Mouse (Mus musculus) heart, embryonic 11.5 days (tissue): Measurements from ENCODE around the gene Spock2. TPM values are rescaled to one million over a fixed set of nuclear protein-coding genes. Genes with fewer than 3 reads are reported as not detected.
A peak's percentile ranks its signal among the peaks of the same experiment; 100 is the strongest.

Source experiments
- ATAC-seq: fragments of 200-750 bp; cut with Nextera tagmentation; replicated peaks from 2 replicates; pipeline ENCODE4 v1.8.0; 2017; ENCODE audit warnings: moderate library complexity; ENCODE audit not compliant: insufficient number of reproducible peaks, low FRiP score, low TSS enrichment
- H3K27ac ChIP-seq: fragments of 300-500 bp; sonication (generic); 2 replicates; pipeline ENCODE4 v1.5.1; 2014; ENCODE audit warnings: mild to moderate bottlenecking, low read depth, low read length
- H3K27me3 ChIP-seq: fragments of 300-500 bp; sonication (generic); 2 replicates; pipeline ENCODE4 v1.6.1; 2014; ENCODE audit warnings: mild to moderate bottlenecking, low read length, mixed read lengths; ENCODE audit not compliant: control insufficient read depth, insufficient read depth
- H3K36me3 ChIP-seq: fragments of 300-500 bp; sonication (generic); 2 replicates; pipeline ENCODE4 v1.6.1; 2014; ENCODE audit warnings: mild to moderate bottlenecking, low read length, moderate library complexity, mixed read lengths; ENCODE audit not compliant: control insufficient read depth, insufficient read depth
- H3K4me1 ChIP-seq: fragments of 300-500 bp; sonication (generic); 2 replicates; pipeline ENCODE4 v1.6.1; 2014; ENCODE audit warnings: low read length; ENCODE audit not compliant: control insufficient read depth, insufficient read depth
- H3K4me2 ChIP-seq: fragments of 300-500 bp; sonication (generic); 2 replicates; pipeline ENCODE4 v1.6.1; 2014; ENCODE audit warnings: mild to moderate bottlenecking, moderate library complexity
- H3K4me3 ChIP-seq: fragments of 300-500 bp; sonication (generic); 2 replicates; pipeline ENCODE4 v1.5.1; 2014; ENCODE audit warnings: low read depth, low read length
- H3K9ac ChIP-seq: fragments of 300-500 bp; sonication (generic); 2 replicates; pipeline ENCODE4 v1.6.1; 2014; ENCODE audit warnings: mild to moderate bottlenecking, low read depth, low read length, moderate library complexity
- H3K9me3 ChIP-seq: fragments of 300-500 bp; sonication (generic); replicated peaks from 2 replicates; pipeline ENCODE4 v1.6.1; 2016; ENCODE audit warnings: low read length; ENCODE audit not compliant: control insufficient read depth
- WGBS: fragments of 180-500 bp; shearing (Covaris S2); extraction: QIAGEN DNeasy Blood & Tissue Kit; methylation state at CpG from one replicate; pipeline ENCODE4 v1.1.7; 2014; ENCODE audit not compliant: insufficient replicate concordance; 5-methylcytosine and 5-hydroxymethylcytosine counted together
- polyA plus RNA-seq: library from polyadenylated mRNA; unstranded; fragments of >200 nt; fragmentation: Nextera tagmentation; extraction: Ambion mirVana; gene quantifications from 2 replicates; pipeline ENCODE4 v1.2.1, GENCODE M21; 2014

The Spock2 gene
- polyA plus RNA-seq, 1 experiment from 2014 or later, result 1.2 TPM

GRCm38 (mm10) chr10:60080601-60080981 lies 25.4 kb upstream of the Spock2 start:
- H3K36me3 ChIP-seq, result no peaks in the 10 kb centered on the region
- peak overlapping the region; percentile 25; the same call in 1 of the 2 replicates for H3K27ac ChIP-seq
- peaks cover 47% of the 10 kb centered on the region for H3K4me1 ChIP-seq
- H3K9ac ChIP-seq, result no peak overlapping the region
- H3K27me3 ChIP-seq, result peaks cover 41% of the 10 kb centered on the region
- 28% methylated on average over 5 of the region's 5 CpGs for WGBS
- H3K4me2 ChIP-seq, result peak overlapping the region; percentile 37; the same call in 1 of the 2 replicates
- H3K9me3 ChIP-seq, result no peaks in the 10 kb centered on the region
- ATAC-seq, result no peak
- H3K4me3 ChIP-seq, result no peak overlapping the region

- no peak overlapping the region for H3K4me3 ChIP-seq
- ATAC-seq, result no peak
- H3K36me3 ChIP-seq, result no peaks in the 10 kb centered on the region
- peaks cover 37% of the 10 kb centered on the region for H3K27me3 ChIP-seq
- no peaks in the 10 kb centered on the region for H3K9me3 ChIP-seq
- 58% methylated on average over 21 of the region's 21 CpGs for WGBS
- no peak overlapping the region for H3K9ac ChIP-seq
- peak overlapping the region; percentile 25; the same call in 1 of the 2 replicates for H3K27ac ChIP-seq
- peaks cover 53% of the 10 kb centered on the region for H3K4me1 ChIP-seq
- H3K4me2 ChIP-seq, result peak overlapping the region; percentile 37; the same call in 1 of the 2 replicates
Observed at GRCm38 (mm10) chr10:60080982-60081825, 24.8 kb upstream of the Spock2 start.

GRCm38 (mm10) chr10:60081905-60082304 lies 24.1 kb upstream of the Spock2 start:
- H3K9ac ChIP-seq, result no peak overlapping the region
- ATAC-seq, result no peak
- no peaks in the 10 kb centered on the region for H3K36me3 ChIP-seq
- 46% methylated on average over 5 of the region's 5 CpGs for WGBS
- H3K4me2 ChIP-seq, result no peak overlapping the region
- H3K9me3 ChIP-seq, result no peaks in the 10 kb centered on the region
- H3K4me1 ChIP-seq, result peaks cover 53% of the 10 kb centered on the region
- H3K27ac ChIP-seq, result no peak overlapping the region
- H3K4me3 ChIP-seq, result no peak overlapping the region
- H3K27me3 ChIP-seq, result peaks cover 33% of the 10 kb centered on the region

- peaks cover 48% of the 10 kb centered on the region for H3K27me3 ChIP-seq
- no peak overlapping the region for H3K4me2 ChIP-seq
- WGBS, result 85% methylated on average over 4 of the region's 4 CpGs
- ATAC-seq, result no peak
- H3K9ac ChIP-seq, result no peak overlapping the region
- no peaks in the 10 kb centered on the region for H3K36me3 ChIP-seq
- no peaks in the 10 kb centered on the region for H3K9me3 ChIP-seq
- H3K27ac ChIP-seq, result no peak overlapping the region
- no peak overlapping the region for H3K4me3 ChIP-seq
- peaks cover 36% of the 10 kb centered on the region for H3K4me1 ChIP-seq
Observed at GRCm38 (mm10) chr10:60084065-60084464, 22.0 kb upstream of the Spock2 start.

- Histone ChIP-seq H3K36me3 (no peaks in the 10 kb centered on the region), H3K27me3 (peaks cover 52% of the 10 kb centered on the region), H3K27ac (no peak overlapping the region), H3K9me3 (no peaks in the 10 kb centered on the region), H3K4me1 (no peaks in the 10 kb centered on the region), H3K4me2 (no peak overlapping the region), H3K4me3 (no peak overlapping the region), H3K9ac (no peak overlapping the region)
- 84% methylated on average over 2 of the region's 2 CpGs for WGBS
- ATAC-seq, result no peak
Observed at GRCm38 (mm10) chr10:60092311-60092710, 13.7 kb upstream of the Spock2 start.

GRCm38 (mm10) chr10:60093751-60094150 lies 12.3 kb upstream of the Spock2 start:
- Histone ChIP-seq H3K27me3 (peaks cover 39% of the 10 kb centered on the region), H3K36me3 (no peaks in the 10 kb centered on the region), H3K4me2 (no peak overlapping the region), H3K9me3 (no peaks in the 10 kb centered on the region), H3K4me1 (no peaks in the 10 kb centered on the region), H3K27ac (no peak overlapping the region), H3K9ac (no peak overlapping the region), H3K4me3 (no peak overlapping the region)
- no peak for ATAC-seq
- 93% methylated on average over 2 of the region's 2 CpGs for WGBS

- H3K4me2 ChIP-seq, result no peak overlapping the region
- no peak overlapping the region for H3K4me3 ChIP-seq
- H3K36me3 ChIP-seq, result no peaks in the 10 kb centered on the region; the same call in 1 of the 2 replicates
- no peaks in the 10 kb centered on the region for H3K9me3 ChIP-seq
- H3K27me3 ChIP-seq, result peaks cover 36% of the 10 kb centered on the region
- H3K9ac ChIP-seq, result no peak overlapping the region
- 87% methylated on average over 2 of the region's 2 CpGs for WGBS
- ATAC-seq, result no peak
- H3K27ac ChIP-seq, result no peak overlapping the region
- no peaks in the 10 kb centered on the region for H3K4me1 ChIP-seq
Observed at GRCm38 (mm10) chr10:60095558-60095957, 10.5 kb upstream of the Spock2 start.

- no peaks in the 10 kb centered on the region for H3K4me1 ChIP-seq
- peaks cover 34% of the 10 kb centered on the region for H3K27me3 ChIP-seq
- 71% methylated on average over 1 of the region's 1 CpGs for WGBS
- no peak overlapping the region for H3K27ac ChIP-seq
- no peaks in the 10 kb centered on the region for H3K9me3 ChIP-seq
- H3K4me3 ChIP-seq, result no peak overlapping the region
- ATAC-seq, result no peak
- H3K36me3 ChIP-seq, result no peaks in the 10 kb centered on the region; the same call in 1 of the 2 replicates
- no peak overlapping the region for H3K9ac ChIP-seq
- no peak overlapping the region for H3K4me2 ChIP-seq
Observed at GRCm38 (mm10) chr10:60096302-60096701, 9.7 kb upstream of the Spock2 start.

- Histone ChIP-seq H3K4me3 (no peak overlapping the region), H3K4me1 (no peaks in the 10 kb centered on the region), H3K9me3 (no peaks in the 10 kb centered on the region), H3K4me2 (no peak overlapping the region), H3K9ac (no peak overlapping the region), H3K36me3 (no peaks in the 10 kb centered on the region; the same call in 1 of the 2 replicates), H3K27ac (no peak overlapping the region), H3K27me3 (peaks cover 28% of the 10 kb centered on the region)
- WGBS, result 84% methylated on average over 9 of the region's 9 CpGs
- no peak for ATAC-seq
Observed at GRCm38 (mm10) chr10:60097146-60097545, 8.9 kb upstream of the Spock2 start.
